Mouse (Mus musculus) liver, postnatal 0 days (tissue): ENCODE results near the gene Slc23a2.

Experiments
- CTCF ChIP-seq: sonication (generic); IDR thresholded peaks from 2 replicates; pipeline ENCODE4 v1.5.1; 2016; ENCODE audit warnings: antibody characterized with exemption, low read depth
- EP300 ChIP-seq: IDR thresholded peaks from 2 replicates; pipeline ENCODE4 v1.6.1; 2016; ENCODE audit warnings: antibody characterized with exemption, low read depth, mild to moderate bottlenecking

GRCm38 (mm10) chr2:132094441-132095230 lies 50.3 kb downstream of the Slc23a2 start:
- no peak; the same call in 1 of the 2 replicates for TF ChIP-seq EP300
- TF ChIP-seq CTCF = peak; percentile 33
